Mouse (Mus musculus) intestine, embryonic 14.5 days (tissue): ENCODE results near the gene Ppt2. TPM values are rescaled to one million over a fixed set of nuclear protein-coding genes. Genes with fewer than 3 reads are reported as not detected.

ENCODE experiments used
- ATAC-seq: fragments of 200-750 bp; cut with Nextera tagmentation; replicated peaks from 2 replicates; pipeline ENCODE4 v1.8.0; 2017; ENCODE audit warnings: low read depth, moderate number of reproducible peaks, moderate TSS enrichment, moderate library complexity; ENCODE audit not compliant: low FRiP score, low TSS enrichment
- DNase-seq: peaks from one replicate; pipeline ENCODE4 v3.0.0-alpha.2; 2018; ENCODE audit warnings: low spot score
- H3K27ac ChIP-seq: fragments of 300-500 bp; sonication (generic); 2 replicates; pipeline ENCODE4 v1.5.1; 2014; ENCODE audit warnings: low read depth, mild to moderate bottlenecking, control low read depth
- H3K27me3 ChIP-seq: fragments of 300-500 bp; sonication (generic); replicated peaks from 2 replicates; pipeline ENCODE4 v1.6.1; 2014; ENCODE audit warnings: low read length, control low read depth; ENCODE audit not compliant: control insufficient read depth, insufficient read depth
- H3K36me3 ChIP-seq: fragments of 300-500 bp; sonication (generic); 2 replicates; pipeline ENCODE4 v1.6.1; 2014; ENCODE audit warnings: low read length, control low read depth; ENCODE audit not compliant: control insufficient read depth, insufficient read depth
- H3K4me1 ChIP-seq: fragments of 300-500 bp; sonication (generic); replicated peaks from 2 replicates; pipeline ENCODE4 v1.6.1; 2014; ENCODE audit warnings: low read length, control low read depth, mixed read lengths; ENCODE audit not compliant: control insufficient read depth, insufficient read depth
- H3K4me2 ChIP-seq: fragments of 300-500 bp; sonication (generic); 2 replicates; pipeline ENCODE4 v1.6.1; 2014; ENCODE audit warnings: low read length
- H3K4me3 ChIP-seq: fragments of 300-500 bp; sonication (generic); 2 replicates; pipeline ENCODE4 v1.5.1; 2014; ENCODE audit warnings: low read depth, low read length, control low read depth, mixed read lengths
- H3K9ac ChIP-seq: fragments of 300-500 bp; sonication (generic); 2 replicates; pipeline ENCODE4 v1.6.1; 2014; ENCODE audit warnings: mild to moderate bottlenecking, low read length
- H3K9me3 ChIP-seq: fragments of 300-500 bp; sonication (generic); 2 replicates; pipeline ENCODE4 v1.6.1; 2016; ENCODE audit warnings: low read length, control low read depth; ENCODE audit not compliant: control insufficient read depth
- WGBS: fragments of 180-500 bp; shearing (Covaris S2); extraction: QIAGEN DNeasy Blood & Tissue Kit; methylation state at CpG from one replicate; pipeline ENCODE4 v1.1.7; 2014; 5-methylcytosine and 5-hydroxymethylcytosine counted together
- polyA plus RNA-seq: library from polyadenylated mRNA; unstranded; fragments of >200 nt; fragmentation: Nextera tagmentation; extraction: Ambion mirVana; gene quantifications from 2 replicates; pipeline ENCODE4 v1.2.1, GENCODE M21; 2014

Ppt2 gene
- polyA plus RNA-seq, 1 experiment from 2014 or later, result 34.8 TPM

DNA sequence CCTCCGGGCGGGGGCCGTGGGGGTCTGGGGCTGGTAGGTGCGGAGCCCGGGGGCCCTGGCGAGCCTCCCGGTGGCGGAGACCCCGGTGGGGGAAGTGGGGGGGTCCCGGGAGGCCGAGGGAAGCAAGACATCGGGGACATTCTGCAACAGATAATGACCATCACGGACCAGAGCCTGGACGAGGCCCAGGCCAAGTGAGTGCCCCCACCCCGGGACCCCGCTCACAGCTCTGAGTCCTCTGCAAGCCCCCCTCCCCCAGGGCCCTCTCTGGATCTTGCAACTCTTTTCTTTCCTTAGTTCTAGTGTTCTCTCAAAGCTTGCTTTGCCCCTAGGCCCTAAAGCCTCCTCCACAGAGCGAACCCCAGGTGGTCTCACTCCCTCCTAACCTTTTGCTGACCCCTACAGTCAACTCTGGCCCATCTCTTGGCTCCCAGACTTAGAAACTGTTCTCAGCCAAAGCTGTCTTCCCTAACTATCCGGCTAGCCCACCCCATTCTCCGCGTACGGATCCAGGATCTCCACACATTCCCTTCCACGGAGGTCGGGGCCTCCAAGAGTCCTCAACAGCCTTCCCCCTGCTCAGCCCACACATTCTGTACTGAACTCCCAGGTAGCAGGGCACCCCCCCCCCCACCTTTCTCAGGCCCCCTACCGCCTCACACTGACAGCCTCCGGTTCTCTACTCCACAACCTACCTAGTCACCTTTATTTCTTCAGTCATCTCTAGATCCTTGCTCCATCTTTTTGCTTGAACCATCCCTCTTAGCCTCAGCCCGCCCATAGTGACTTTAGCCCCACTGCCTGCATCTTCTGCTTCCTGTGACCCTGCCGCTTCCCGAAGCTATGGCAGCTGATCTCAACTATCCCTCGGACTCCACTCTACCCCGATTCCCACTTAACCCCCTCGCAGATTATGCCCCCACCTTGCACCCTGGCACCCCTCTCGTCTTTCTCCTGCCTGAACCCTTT is 35.4 kb downstream of the Ppt2 start:
- peak overlapping the region; percentile 91 for H3K9ac ChIP-seq
- H3K9me3 ChIP-seq, result no peaks in the 10 kb centered on the region
- H3K4me3 ChIP-seq, result peak overlapping the region; percentile 83
- DNase-seq (peak; percentile 77), ATAC-seq (peak; percentile 17; the same call in 1 of the 2 replicates)
- H3K4me1 ChIP-seq, result peaks cover 57% of the 10 kb centered on the region
- H3K36me3 ChIP-seq, result peaks cover 24% of the 10 kb centered on the region
- H3K27ac ChIP-seq, result peak overlapping the region; percentile 95
- H3K4me2 ChIP-seq, result peak overlapping the region; percentile 98
- 1% methylated on average over 27 of the region's 32 CpGs for WGBS
- H3K27me3 ChIP-seq, result no peaks in the 10 kb centered on the region

GRCm38 (mm10) chr17:34591994-34592375 is 36.3 kb downstream of the Ppt2 start:
- ATAC-seq, result peak; percentile 24; the same call in 1 of the 2 replicates
- peaks cover 24% of the 10 kb centered on the region for H3K36me3 ChIP-seq
- peak overlapping the region; percentile 98 for H3K4me2 ChIP-seq
- H3K4me1 ChIP-seq, result peaks cover 52% of the 10 kb centered on the region
- H3K27me3 ChIP-seq, result no peaks in the 10 kb centered on the region
- DNase-seq, result peak; percentile 92
- H3K9me3 ChIP-seq, result no peaks in the 10 kb centered on the region
- H3K27ac ChIP-seq, result peak overlapping the region; percentile 95
- 0% methylated on average over 26 of the region's 35 CpGs for WGBS
- peak overlapping the region; percentile 83 for H3K4me3 ChIP-seq
- peak overlapping the region; percentile 91 for H3K9ac ChIP-seq

GRCm38 (mm10) chr17:34591029-34591993 is 37.0 kb downstream of the Ppt2 start, which contains the start of gene Pbx2:
TSS of gene Pbx2 (plus strand) at chr17:34591266.
- H3K27me3 ChIP-seq, result no peaks in the 10 kb centered on the region
- peak within 1 kb of the TSS; percentile 98 for H3K4me2 ChIP-seq
- DNase-seq, result peak; percentile 81
- H3K9ac ChIP-seq, result peak within 1 kb of the TSS; percentile 91
- no peaks in the 10 kb centered on the region for H3K9me3 ChIP-seq
- peak; percentile 10; the same call in 1 of the 2 replicates for ATAC-seq
- 5% methylated on average over 21 of the region's 21 CpGs for WGBS
- peaks cover 21% of the 10 kb centered on the region for H3K36me3 ChIP-seq
- peaks cover 54% of the 10 kb centered on the region for H3K4me1 ChIP-seq
- H3K4me3 ChIP-seq, result peak within 1 kb of the TSS; percentile 83
- peak within 1 kb of the TSS; percentile 95 for H3K27ac ChIP-seq

DNA sequence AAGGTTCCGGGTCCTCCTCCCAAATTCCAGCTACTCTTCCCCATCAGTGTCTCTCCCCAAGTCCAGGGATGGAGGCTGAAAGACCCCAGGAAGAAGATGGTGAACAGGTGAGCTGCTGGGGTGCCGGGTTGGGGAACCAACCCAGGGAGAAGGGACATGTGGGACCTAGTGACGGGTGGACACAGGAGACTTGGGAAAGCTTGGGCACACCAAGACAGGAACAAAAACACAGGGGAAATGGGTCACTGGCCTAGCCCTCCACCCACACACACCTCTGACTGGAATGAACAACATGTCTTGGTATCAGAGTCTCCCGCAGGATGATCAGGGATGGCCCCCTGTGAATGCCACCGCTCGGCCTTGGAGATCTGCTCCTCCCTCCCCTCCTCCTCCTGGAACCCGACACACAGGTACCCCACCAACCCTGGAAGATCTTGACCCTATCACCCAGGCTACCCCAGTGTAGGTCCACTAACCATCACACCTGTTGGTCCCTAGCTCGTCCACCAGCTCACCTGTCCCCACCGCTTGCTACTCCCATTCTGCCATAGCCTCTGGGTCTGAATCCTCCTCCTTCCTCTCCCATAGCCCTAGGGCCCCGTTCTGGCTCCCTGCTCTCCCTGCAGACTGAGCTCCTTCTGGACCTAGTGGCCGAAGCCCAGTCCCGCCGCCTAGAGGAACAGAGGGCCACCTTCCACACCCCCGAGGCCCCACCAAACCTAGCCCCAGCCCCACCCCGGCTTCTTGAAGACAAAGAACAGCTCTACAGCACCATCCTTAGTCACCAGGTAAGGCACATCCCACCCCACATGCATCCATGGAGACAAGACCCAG is 37.9 kb downstream of the Ppt2 start:
- ATAC-seq, result no peak
- no peak overlapping the region for H3K4me3 ChIP-seq
- peaks cover 12% of the 10 kb centered on the region for H3K36me3 ChIP-seq
- peak overlapping the region; percentile 98 for H3K4me2 ChIP-seq
- no peaks in the 10 kb centered on the region for H3K9me3 ChIP-seq
- no peaks in the 10 kb centered on the region for H3K27me3 ChIP-seq
- peak overlapping the region; percentile 95 for H3K27ac ChIP-seq
- DNase-seq, result no peak
- peaks cover 60% of the 10 kb centered on the region for H3K4me1 ChIP-seq
- WGBS, result 61% methylated on average over 15 of the region's 15 CpGs
- no peak overlapping the region for H3K9ac ChIP-seq

DNA sequence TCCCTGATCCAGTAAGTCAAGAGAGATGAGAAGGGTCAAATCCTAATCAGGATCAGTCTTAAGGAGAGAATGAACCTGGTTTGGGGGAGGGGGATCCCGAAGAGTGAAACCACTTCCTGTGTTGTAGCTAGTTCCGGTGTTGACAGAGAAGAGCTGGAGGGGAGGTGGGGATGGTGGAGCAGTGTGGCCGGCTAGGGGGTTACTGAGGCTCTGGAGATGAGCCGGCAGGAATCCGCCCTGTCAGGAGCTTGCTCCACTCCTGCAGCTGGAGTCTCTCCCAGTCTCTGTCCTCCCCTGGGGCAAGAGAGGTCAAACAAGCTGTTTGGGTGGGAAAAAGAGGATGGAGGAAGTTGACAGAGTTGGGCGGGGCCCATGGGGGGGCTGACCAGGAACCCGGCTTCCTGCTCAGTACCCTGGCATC is 38.6 kb downstream of the Ppt2 start, which contains the start of gene Gpsm3:
Gpsm3 (plus strand) TSS at position 126 of the 421 bp plus-strand sequence.
- Histone ChIP-seq H3K27ac (peak within 1 kb of the TSS; percentile 95), H3K9ac (no peak within 1 kb of the TSS), H3K4me3 (no peak within 1 kb of the TSS), H3K4me1 (peaks cover 57% of the 10 kb centered on the region), H3K27me3 (no peaks in the 10 kb centered on the region), H3K4me2 (peak within 1 kb of the TSS; percentile 31), H3K36me3 (peaks cover 5% of the 10 kb centered on the region), H3K9me3 (no peaks in the 10 kb centered on the region)
- ATAC-seq (no peak), DNase-seq (no peak)
- WGBS, result 15% methylated on average over 7 of the region's 7 CpGs

GRCm38 (mm10) chr17:34589206-34589605 is 39.1 kb downstream of the Ppt2 start:
- Histone ChIP-seq H3K4me1 (peaks cover 52% of the 10 kb centered on the region), H3K27ac (peak overlapping the region; percentile 95), H3K36me3 (no peaks in the 10 kb centered on the region; the same call in 1 of the 2 replicates), H3K9me3 (no peaks in the 10 kb centered on the region), H3K27me3 (no peaks in the 10 kb centered on the region), H3K4me3 (no peak overlapping the region), H3K9ac (no peak overlapping the region), H3K4me2 (peak overlapping the region; percentile 31)
- ATAC-seq (no peak), DNase-seq (no peak)
- WGBS, result 50% methylated on average over 7 of the region's 7 CpGs

DNA sequence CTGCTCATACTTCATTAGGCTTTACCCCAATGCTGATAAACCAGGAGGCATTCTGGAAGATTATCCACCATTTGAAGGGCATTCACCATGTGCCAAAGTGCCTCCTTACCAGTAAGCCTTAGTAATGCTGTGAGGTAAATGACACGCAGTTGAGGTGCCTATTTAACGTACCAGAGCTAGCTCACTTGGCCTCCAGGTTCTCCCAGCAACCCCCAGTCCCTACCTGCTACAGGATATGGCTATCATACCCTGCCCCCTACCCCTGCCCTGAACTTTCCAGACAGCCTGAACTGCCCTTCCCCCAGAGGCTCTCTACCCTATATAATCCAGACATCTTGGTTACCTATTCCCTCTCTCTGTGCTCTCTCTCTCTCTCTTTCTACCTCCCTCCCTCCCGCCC is 39.5 kb downstream of the Ppt2 start:
- Histone ChIP-seq H3K9me3 (no peaks in the 10 kb centered on the region), H3K4me3 (no peak overlapping the region), H3K9ac (no peak overlapping the region), H3K4me2 (peak overlapping the region; percentile 31; the same call in 1 of the 2 replicates), H3K27me3 (no peaks in the 10 kb centered on the region), H3K27ac (no peak overlapping the region), H3K36me3 (no peaks in the 10 kb centered on the region), H3K4me1 (peaks cover 48% of the 10 kb centered on the region)
- ATAC-seq (no peak), DNase-seq (no peak)
- WGBS, result 64% methylated on average over 3 of the region's 3 CpGs
